Mouse (Mus musculus): ENCODE measurements around the gene Zcchc7.

DNA sequence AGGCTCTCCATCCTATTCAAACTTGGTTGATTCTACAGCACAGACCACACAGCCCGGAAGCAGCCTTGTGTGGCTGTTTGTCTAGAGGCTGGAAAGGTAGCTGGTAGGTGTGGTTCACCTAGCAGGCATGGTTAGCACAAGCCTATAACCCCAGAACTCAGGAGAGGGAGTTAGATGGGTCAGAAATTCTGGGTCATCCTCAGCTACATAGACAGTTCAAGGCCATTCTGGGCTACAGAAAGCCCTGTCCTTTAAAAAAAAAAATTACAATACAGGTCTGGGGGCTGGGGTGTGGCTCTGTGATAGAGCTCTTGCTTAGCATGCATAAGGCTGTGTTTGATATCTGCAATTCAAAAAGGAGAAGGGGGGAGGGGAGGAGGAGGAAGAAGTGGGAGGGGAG, 192.6 kb downstream of the Zcchc7 start:
- TF ChIP-seq CTCF (IDR thresholded peaks at IDR 0.05; ENCODE audit: control insufficient read depth, insufficient read depth, low read length) (no peak), POLR2A (IDR thresholded peaks at IDR 0.05; ENCODE audit: borderline replicate concordance, control insufficient read depth, low read depth, low read length) (no peak)

Measured in bone marrow, adult 2 months (tissue).